Mouse (Mus musculus) hematopoietic stem cell, adult 5-6 weeks (primary cell): ENCODE results near the gene Gm11168. TPM values are rescaled to one million over a fixed set of nuclear protein-coding genes. Genes with fewer than 3 reads are reported as not detected.
"Not testable (repeated sequence)": the region's sequence is repeated elsewhere in the genome, so short reads cannot be mapped to it uniquely, and the experiment has no call there.

ENCODE experiments used
- ATAC-seq, 2 experiments: fragments of 125-278 bp in 1 of 2; replicated peaks in 1 of 2; 2 replicates each; pipeline ENCODE4 v1.8.0; 2016 to 2017; ENCODE audit warnings: inconsistent platforms in 2 of 2, mild to moderate bottlenecking in 2 of 2, moderate number of reproducible peaks in 2 of 2, low read depth in 1 of 2, moderate TSS enrichment in 1 of 2; ENCODE audit not compliant: low FRiP score in 2 of 2, poor library complexity in 2 of 2, severe bottlenecking in 2 of 2, insufficient read depth in 1 of 2, low TSS enrichment in 1 of 2
- total RNA-seq: library from RNA; stranded (forward); fragments of 172-1452, 232-1000 nt; gene quantifications from 2 replicates; pipeline ENCODE4 v1.2.3, GENCODE M21; 2017

The Gm11168 gene
- 3.3 TPM in 1 of 2 replicates, not detected in the other for total RNA-seq

DNA sequence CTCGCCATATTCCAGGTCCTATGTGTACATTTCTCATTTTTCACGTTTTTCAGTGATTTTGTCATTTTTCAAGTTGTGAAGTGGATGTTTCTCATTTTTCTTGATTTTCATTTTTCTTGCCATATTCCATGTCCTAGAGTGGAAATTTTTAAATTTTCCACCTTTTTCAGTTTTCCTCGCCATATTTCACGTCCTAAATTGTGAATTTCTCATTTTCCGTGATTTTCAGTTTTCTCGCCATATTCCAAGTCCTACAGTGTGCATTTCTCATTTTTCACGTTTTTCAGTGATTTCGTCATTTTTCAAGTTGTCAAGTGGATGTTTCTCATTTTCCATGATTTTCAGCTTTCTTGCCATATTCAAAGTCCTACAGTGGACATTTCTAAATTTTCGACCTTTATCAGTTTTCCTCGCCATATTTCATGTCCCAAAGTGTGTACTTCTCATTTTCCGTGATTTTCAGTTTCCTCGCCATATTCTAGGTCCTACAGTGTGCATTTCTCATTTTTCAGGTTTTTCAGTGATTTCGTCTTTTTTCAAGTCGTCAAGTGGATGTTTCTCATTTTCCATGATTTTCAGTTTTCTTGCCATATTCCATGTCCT, at the start of gene Gm11168:
Gm11168 (plus strand) TSS at position 553 of the 603 bp plus-strand sequence.
- ATAC-seq = not testable (repeated sequence)

DNA sequence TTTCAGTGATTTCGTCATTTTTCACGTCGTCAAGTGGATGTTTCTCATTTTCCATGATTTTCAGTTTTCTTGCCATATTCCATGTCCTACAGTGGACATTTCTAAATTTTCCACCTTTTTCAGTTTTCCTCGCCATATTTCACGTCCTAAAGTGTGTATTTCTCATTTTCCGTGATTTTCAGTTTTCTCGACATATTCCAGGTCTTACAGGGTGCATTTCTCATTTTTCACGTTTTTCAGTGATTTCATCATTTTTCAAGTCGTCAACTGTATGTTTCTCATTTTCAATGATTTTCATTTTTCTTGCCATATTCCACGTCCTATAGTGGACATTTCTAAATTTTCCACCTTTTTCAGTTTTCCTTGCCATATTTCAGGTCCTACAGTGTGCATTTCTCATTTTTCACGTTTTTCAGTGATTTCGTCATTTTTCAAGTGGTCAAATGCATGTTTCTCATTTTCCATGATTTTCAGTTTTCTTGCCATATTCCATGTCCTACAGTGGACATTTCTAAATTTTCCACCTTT, 2.6 kb upstream of the Gm11168 start, which contains the start of gene Gm10722:
Gm10722 (plus strand) TSS at position 478 of the 528 bp plus-strand sequence.
- ATAC-seq = not testable (repeated sequence)

GRCm38 (mm10) chr9:3001006-3001405, 2.1 kb upstream of the Gm11168 start:
- not testable (repeated sequence) for ATAC-seq

- peak; percentile 25 to 40; a peak in 2 of 4 replicates for ATAC-seq
Observed at GRCm38 (mm10) chr9:3001948-3002659, 1.0 kb upstream of the Gm11168 start.

GRCm38 (mm10) chr9:3006179-3006578, 3.0 kb downstream of the Gm11168 start:
- peak; percentile 30 to 43 for ATAC-seq

DNA sequence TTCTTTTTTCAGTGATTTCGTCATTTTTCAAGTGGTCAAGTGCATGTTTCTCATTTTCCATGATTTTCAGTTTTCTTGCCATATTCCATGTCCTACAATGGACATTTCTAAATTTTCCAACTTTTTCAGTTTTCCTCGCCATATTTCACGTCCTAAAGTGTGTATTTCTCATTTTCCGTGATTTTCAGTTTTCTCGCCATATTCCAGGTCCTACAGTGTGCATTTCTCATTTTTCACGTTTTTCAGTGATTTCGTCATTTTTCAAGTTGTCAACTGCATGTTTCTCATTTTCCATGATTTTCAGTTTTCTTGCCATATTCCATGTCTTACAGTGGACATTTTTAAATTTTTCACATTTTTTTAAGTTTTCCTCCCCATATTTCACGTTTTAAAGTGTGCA, 3.5 kb downstream of the Gm11168 start:
- ATAC-seq = not testable (repeated sequence)

- ATAC-seq = peak; percentile 24 to 25
Observed at GRCm38 (mm10) chr9:3007272-3007671, 4.1 kb downstream of the Gm11168 start.

DNA sequence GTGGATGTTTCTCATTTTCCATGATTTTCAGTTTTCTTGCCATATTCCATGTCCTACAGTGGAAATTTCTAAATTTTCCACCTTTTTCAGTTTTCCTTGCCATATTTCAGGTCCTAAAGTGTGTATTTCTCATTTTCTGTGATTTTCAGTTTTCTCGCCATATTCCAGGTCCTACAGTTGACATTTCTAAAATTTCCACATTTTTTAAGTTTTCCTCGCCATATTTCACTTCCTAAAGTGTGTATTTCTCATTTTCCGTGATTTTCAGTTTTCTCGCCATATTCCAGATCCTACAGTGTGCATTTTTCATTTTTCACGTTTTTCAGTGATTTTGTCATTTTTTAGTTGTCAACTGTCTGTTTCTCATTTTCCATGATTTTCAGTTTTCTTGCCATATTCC, 6.2 kb downstream of the Gm11168 start:
- ATAC-seq = peak; percentile 14 to 24

- ATAC-seq = peak; percentile 39 to 56
Observed at GRCm38 (mm10) chr9:3012054-3012621, 9.0 kb downstream of the Gm11168 start.

DNA sequence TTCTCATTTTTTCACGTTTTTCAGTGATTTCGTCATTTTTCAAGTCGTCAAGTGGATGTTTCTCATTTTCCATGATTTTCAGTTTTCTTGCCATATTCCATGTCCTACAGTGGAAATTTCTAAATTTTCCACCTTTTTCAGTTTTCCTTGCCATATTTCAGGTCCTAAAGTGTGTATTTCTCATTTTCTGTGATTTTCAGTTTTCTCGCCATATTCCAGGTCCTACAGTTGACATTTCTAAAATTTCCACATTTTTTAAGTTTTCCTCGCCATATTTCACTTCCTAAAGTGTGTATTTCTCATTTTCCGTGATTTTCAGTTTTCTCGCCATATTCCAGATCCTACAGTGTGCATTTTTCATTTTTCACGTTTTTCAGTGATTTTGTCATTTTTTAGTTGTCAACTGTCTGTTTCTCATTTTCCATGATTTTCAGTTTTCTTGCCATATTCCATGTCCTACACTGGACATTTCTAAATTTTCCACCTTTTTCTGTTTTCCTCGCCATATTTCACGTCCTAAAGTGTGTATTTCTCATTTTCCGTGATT, 9.7 kb downstream of the Gm11168 start, which contains the start of gene Gm10721:
Gm10721 (plus strand) TSS at position 408 of the 547 bp plus-strand sequence.
- ATAC-seq = peak; percentile 37 to 39

DNA sequence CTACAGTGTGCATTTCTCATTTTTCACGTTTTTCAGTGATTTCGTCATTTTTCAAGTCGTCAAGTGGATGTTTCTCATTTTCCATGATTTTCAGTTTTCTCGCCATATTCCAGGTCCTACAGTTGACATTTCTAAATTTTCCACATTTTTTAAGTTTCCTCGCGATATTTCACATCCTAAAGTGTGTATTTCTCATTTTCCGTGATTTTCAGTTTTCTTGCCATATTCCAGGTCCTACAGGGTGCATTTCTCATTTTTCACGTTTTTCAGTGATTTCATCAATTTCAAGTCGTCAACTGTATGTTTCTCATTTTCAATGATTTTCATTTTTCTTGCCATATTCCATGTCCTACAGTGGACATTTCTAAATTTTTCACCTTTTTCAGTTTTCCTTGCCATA, 12.2 kb downstream of the Gm11168 start, which contains the start of gene Gm10720:
Gm10720 (plus strand) TSS at position 301 of the 400 bp plus-strand sequence.
- ATAC-seq = not testable (repeated sequence)

- not testable (repeated sequence) for ATAC-seq
Observed at GRCm38 (mm10) chr9:3015896-3016295, 12.8 kb downstream of the Gm11168 start.

- ATAC-seq = not testable (repeated sequence)
Observed at GRCm38 (mm10) chr9:3017108-3017507, 14.0 kb downstream of the Gm11168 start, which contains the start of gene Gm10719. Gene Gm10719, plus strand, starts transcription at chr9:3017408.

DNA sequence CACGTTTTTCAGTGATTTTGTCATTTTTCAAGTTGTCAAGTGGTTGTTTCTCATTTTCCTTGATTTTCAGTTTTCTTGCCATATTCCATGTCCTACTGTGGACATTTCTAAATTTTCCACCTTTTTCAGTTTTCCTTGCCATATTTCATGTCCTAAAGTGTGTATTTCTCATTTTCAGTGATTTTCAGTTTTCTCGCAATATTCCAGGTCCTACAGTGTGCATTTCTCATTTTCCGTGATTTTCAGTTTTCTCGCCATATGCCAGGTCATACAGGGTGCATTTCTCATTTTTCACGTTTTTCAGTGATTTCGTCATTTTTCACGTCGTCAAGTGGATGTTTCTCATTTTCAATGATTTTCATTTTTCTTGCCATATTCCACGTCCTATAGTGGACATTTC, 15.8 kb downstream of the Gm11168 start:
- ATAC-seq = not testable (repeated sequence)

- peak; percentile 40 to 48 for ATAC-seq
Observed at GRCm38 (mm10) chr9:3019835-3020727, 16.9 kb downstream of the Gm11168 start.

DNA sequence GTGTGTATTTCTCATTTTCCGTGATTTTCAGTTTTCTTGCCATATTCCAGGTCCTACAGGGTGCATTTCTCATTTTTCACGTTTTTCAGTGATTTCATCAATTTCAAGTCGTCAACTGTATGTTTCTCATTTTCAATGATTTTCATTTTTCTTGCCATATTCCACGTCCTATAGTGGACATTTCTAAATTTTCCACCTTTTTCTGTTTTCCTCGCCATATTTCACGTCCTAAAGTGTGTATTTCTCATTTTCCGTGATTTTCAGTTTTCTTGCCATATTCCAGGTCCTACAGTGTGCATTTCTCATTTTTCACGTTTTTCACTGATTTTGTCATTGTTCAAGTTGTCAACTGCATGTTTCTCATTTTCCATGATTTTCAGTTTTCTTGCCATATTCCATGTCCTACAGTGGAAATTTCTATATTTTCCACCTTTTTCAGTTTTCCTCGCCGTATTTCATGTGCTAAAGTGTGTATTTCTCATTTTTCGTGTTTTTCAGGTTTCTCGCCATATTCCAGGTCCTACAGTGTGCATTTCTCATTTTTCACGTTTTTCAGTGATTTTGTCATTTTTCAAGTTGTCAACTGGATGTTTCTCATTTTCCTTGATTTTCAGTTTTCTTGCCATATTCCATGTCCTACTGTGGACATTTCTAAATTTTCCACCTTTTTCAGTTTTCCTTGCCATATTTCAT, 19.3 kb downstream of the Gm11168 start:
- ATAC-seq = not testable (repeated sequence)
